Mouse (Mus musculus) stomach, embryonic 14.5 days (tissue): ENCODE results near the gene Adcy7. TPM values are rescaled to one million over a fixed set of nuclear protein-coding genes. Genes with fewer than 3 reads are reported as not detected.
A peak's percentile ranks its signal among the peaks of the same experiment; 100 is the strongest.

ENCODE experiments used
- ATAC-seq: fragments of 200-750 bp; cut with Nextera tagmentation; 2 replicates; pipeline ENCODE4 v1.8.0; 2017; ENCODE audit warnings: low read depth, moderate TSS enrichment; ENCODE audit not compliant: insufficient number of reproducible peaks, insufficient read depth, low FRiP score
- H3K27ac ChIP-seq: fragments of 300-500 bp; sonication (generic); 2 replicates; pipeline ENCODE4 v1.5.1; 2014; ENCODE audit warnings: mild to moderate bottlenecking, low read length, moderate library complexity, mixed read lengths
- H3K27me3 ChIP-seq: fragments of 300-500 bp; sonication (generic); 2 replicates; pipeline ENCODE4 v1.6.1; 2014; ENCODE audit warnings: low read length, control low read depth, mixed read lengths; ENCODE audit not compliant: control insufficient read depth, insufficient read depth
- H3K36me3 ChIP-seq: fragments of 300-500 bp; sonication (generic); 2 replicates; pipeline ENCODE4 v1.6.1; 2014; ENCODE audit warnings: mild to moderate bottlenecking, control low read depth, low read length, moderate library complexity, mixed read lengths; ENCODE audit not compliant: control insufficient read depth, insufficient read depth
- H3K4me1 ChIP-seq: fragments of 300-500 bp; sonication (generic); 2 replicates; pipeline ENCODE4 v1.6.1; 2014; ENCODE audit warnings: low read length, control low read depth, mixed read lengths; ENCODE audit not compliant: control insufficient read depth, insufficient read depth
- H3K4me2 ChIP-seq: fragments of 300-500 bp; sonication (generic); replicated peaks from 2 replicates; pipeline ENCODE4 v1.6.1; 2014; ENCODE audit warnings: low read depth, low read length, control low read depth
- H3K4me3 ChIP-seq: fragments of 300-500 bp; sonication (generic); 2 replicates; pipeline ENCODE4 v1.5.1; 2014; ENCODE audit warnings: low read depth, low read length, control low read depth
- H3K9ac ChIP-seq: fragments of 300-500 bp; sonication (generic); replicated peaks from 2 replicates; pipeline ENCODE4 v1.6.1; 2014; ENCODE audit warnings: low read depth, mild to moderate bottlenecking, control low read depth, low read length, moderate library complexity, mixed read lengths
- H3K9me3 ChIP-seq: fragments of 300-500 bp; sonication (generic); 2 replicates; pipeline ENCODE4 v1.6.1; 2016; ENCODE audit warnings: low read depth, low read length, control low read depth; ENCODE audit not compliant: control insufficient read depth
- WGBS: fragments of 180-500 bp; shearing (Covaris S2); extraction: QIAGEN DNeasy Blood & Tissue Kit; methylation state at CpG from one replicate; pipeline ENCODE4 v1.1.7; 2014; 5-methylcytosine and 5-hydroxymethylcytosine counted together
- polyA plus RNA-seq: library from polyadenylated mRNA; unstranded; fragments of >200 nt; fragmentation: Nextera tagmentation; extraction: Ambion mirVana; gene quantifications from 2 replicates; pipeline ENCODE4 v1.2.1, GENCODE M21; 2014

Gene Adcy7
- polyA plus RNA-seq, 1 experiment from 2014 or later, result 5.0 TPM

- 11% methylated on average over 2 of the region's 2 CpGs for WGBS
- Histone ChIP-seq H3K4me2 (no peak overlapping the region), H3K27ac (no peak overlapping the region), H3K4me3 (no peak overlapping the region), H3K4me1 (peaks cover 10% of the 10 kb centered on the region; the same call in 1 of the 2 replicates), H3K9me3 (no peaks in the 10 kb centered on the region), H3K27me3 (no peaks in the 10 kb centered on the region), H3K9ac (no peak overlapping the region), H3K36me3 (no peaks in the 10 kb centered on the region)
- no peak; the same call in 1 of the 2 replicates for ATAC-seq
These were observed 6.7 kb upstream of the Adcy7 start for GRCm38 (mm10) chr8:88265511-88265910.

DNA sequence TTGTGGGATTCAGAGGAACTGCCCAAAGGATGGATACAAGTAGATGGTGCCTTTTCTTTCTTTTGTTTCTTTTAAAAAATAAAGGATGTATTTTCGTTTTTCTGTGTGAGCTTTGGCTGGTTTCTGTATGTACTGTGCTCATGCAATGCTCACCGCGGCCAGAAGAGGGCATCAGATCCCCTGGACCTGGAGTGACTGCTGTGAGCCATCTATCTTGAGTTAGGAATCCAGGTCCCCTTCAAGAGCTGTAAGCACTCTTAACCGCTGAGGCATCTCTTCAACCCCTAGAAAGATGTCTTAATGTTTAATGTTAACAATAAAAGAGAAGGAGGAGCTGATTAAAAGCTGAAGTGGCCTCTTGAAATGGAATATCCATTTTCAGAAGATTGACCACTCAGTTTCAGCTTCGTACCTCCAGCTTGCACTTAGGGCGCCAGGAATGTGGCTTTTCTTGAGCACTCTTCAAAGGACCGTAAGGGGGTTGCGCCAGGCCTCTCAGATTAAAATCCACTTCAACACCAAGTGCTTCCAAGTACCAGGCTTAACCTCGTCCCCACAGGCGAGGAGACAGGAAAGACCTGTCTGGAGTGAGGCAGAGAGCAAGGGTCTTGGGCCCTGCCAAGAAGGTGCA, 5.9 kb upstream of the Adcy7 start:
- H3K27ac ChIP-seq, result no peak overlapping the region
- no peaks in the 10 kb centered on the region for H3K27me3 ChIP-seq
- H3K9ac ChIP-seq, result no peak overlapping the region
- no peaks in the 10 kb centered on the region for H3K9me3 ChIP-seq
- H3K4me2 ChIP-seq, result no peak overlapping the region
- H3K4me1 ChIP-seq, result peaks cover 10% of the 10 kb centered on the region; the same call in 1 of the 2 replicates
- no peaks in the 10 kb centered on the region for H3K36me3 ChIP-seq
- WGBS, result 40% methylated on average over 10 of the region's 10 CpGs
- no peak for ATAC-seq
- no peak overlapping the region for H3K4me3 ChIP-seq

DNA sequence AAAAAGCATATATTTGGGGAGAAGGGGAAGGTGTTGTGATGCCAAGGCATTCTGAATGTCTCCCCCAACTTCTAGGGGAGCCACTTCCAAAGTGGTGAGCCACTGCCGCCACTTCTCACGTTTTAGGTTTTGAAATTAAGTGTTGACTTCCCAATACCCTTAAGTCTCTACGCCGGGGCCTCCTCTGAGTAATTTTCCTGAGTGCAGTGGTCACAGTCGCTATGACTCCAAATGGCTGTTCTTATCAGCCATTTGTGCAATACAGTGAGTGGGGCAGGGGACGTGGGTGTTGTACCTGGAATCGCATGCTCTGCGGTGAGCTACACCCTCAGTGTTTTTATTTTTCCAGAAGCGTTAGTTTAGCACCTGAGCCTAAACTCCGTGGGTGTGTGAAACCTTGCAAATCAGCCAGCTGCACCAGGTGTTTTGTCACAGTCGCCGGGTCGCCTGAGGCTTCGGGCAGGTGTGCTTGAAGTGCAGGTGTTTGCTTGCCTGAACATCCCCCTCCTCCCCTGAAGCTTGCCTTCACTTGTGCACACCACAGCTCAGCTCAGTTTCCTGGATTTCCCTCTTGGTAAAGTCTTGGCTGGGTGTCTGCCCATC, 5.3 kb upstream of the Adcy7 start:
- H3K9ac ChIP-seq, result no peak overlapping the region
- peaks cover 11% of the 10 kb centered on the region; the same call in 1 of the 2 replicates for H3K4me1 ChIP-seq
- no peak overlapping the region for H3K4me3 ChIP-seq
- H3K27me3 ChIP-seq, result no peaks in the 10 kb centered on the region
- no peaks in the 10 kb centered on the region for H3K9me3 ChIP-seq
- H3K4me2 ChIP-seq, result no peak overlapping the region
- 82% methylated on average over 14 of the region's 14 CpGs for WGBS
- H3K36me3 ChIP-seq, result no peaks in the 10 kb centered on the region
- no peak for ATAC-seq
- no peak overlapping the region for H3K27ac ChIP-seq

GRCm38 (mm10) chr8:88269107-88269875, 2.9 kb upstream of the Adcy7 start:
- Histone ChIP-seq H3K4me3 (no peak overlapping the region), H3K4me1 (peaks cover 15% of the 10 kb centered on the region; the same call in 1 of the 2 replicates), H3K27me3 (peaks cover 11% of the 10 kb centered on the region; the same call in 1 of the 2 replicates), H3K4me2 (no peak overlapping the region), H3K27ac (no peak overlapping the region), H3K36me3 (no peaks in the 10 kb centered on the region), H3K9me3 (no peaks in the 10 kb centered on the region), H3K9ac (no peak overlapping the region)
- 59% methylated on average over 7 of the region's 7 CpGs for WGBS
- ATAC-seq, result no peak

GRCm38 (mm10) chr8:88270086-88270485, 2.1 kb upstream of the Adcy7 start:
- no peaks in the 10 kb centered on the region for H3K36me3 ChIP-seq
- H3K27ac ChIP-seq, result no peak overlapping the region
- no peak overlapping the region for H3K4me2 ChIP-seq
- no peak overlapping the region for H3K4me3 ChIP-seq
- 72% methylated on average over 3 of the region's 3 CpGs for WGBS
- peaks cover 11% of the 10 kb centered on the region; the same call in 1 of the 2 replicates for H3K27me3 ChIP-seq
- H3K9ac ChIP-seq, result no peak overlapping the region
- no peak for ATAC-seq
- H3K4me1 ChIP-seq, result peaks cover 15% of the 10 kb centered on the region; the same call in 1 of the 2 replicates
- H3K9me3 ChIP-seq, result no peaks in the 10 kb centered on the region

GRCm38 (mm10) chr8:88273051-88273430, 838 bp downstream of the Adcy7 start:
- 75% methylated on average over 7 of the region's 7 CpGs for WGBS
- Histone ChIP-seq H3K36me3 (no peaks in the 10 kb centered on the region), H3K4me2 (peak overlapping the region; percentile 95), H3K27ac (no peak overlapping the region), H3K9ac (peak overlapping the region; percentile 40; the same call in 1 of the 2 replicates), H3K4me3 (no peak overlapping the region), H3K27me3 (peaks cover 11% of the 10 kb centered on the region; the same call in 1 of the 2 replicates), H3K9me3 (no peaks in the 10 kb centered on the region), H3K4me1 (peaks cover 9% of the 10 kb centered on the region; the same call in 1 of the 2 replicates)
- no peak for ATAC-seq

GRCm38 (mm10) chr8:88274090-88274489, 1.9 kb downstream of the Adcy7 start:
- Histone ChIP-seq H3K4me3 (no peak overlapping the region), H3K36me3 (no peaks in the 10 kb centered on the region), H3K4me2 (no peak overlapping the region), H3K9me3 (no peaks in the 10 kb centered on the region), H3K27ac (no peak overlapping the region), H3K27me3 (peaks cover 11% of the 10 kb centered on the region; the same call in 1 of the 2 replicates), H3K4me1 (peaks cover 9% of the 10 kb centered on the region; the same call in 1 of the 2 replicates), H3K9ac (no peak overlapping the region)
- ATAC-seq, result no peak
- WGBS, result 88% methylated on average over 5 of the region's 5 CpGs

DNA sequence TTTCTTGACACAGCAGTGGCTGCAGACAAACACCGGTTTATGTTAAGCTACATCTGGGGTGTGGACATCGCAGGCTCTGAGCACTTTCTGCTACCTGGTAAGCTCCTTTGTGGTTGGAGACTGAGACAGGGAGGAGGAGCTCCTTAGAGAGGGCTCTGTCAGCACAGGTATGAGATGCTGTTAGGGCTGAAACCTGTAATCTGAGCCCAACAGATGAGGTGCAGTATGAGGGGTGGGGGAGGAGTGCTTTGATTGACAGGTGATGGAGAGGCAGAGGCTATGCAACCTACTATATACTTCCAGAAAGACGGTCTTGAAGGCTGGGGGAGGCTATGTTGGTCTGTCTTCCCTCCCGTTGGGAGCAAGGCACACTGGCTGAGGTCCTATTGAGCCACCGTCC, 7.0 kb downstream of the Adcy7 start:
- no peaks in the 10 kb centered on the region; the same call in 1 of the 2 replicates for H3K4me1 ChIP-seq
- no peak overlapping the region for H3K4me2 ChIP-seq
- WGBS, result 43% methylated on average over 5 of the region's 5 CpGs
- H3K4me3 ChIP-seq, result no peak overlapping the region
- H3K27ac ChIP-seq, result no peak overlapping the region
- H3K27me3 ChIP-seq, result no peaks in the 10 kb centered on the region
- H3K36me3 ChIP-seq, result no peaks in the 10 kb centered on the region
- ATAC-seq, result no peak
- H3K9me3 ChIP-seq, result no peaks in the 10 kb centered on the region
- H3K9ac ChIP-seq, result no peak overlapping the region
